Mouse (Mus musculus): ENCODE data around the gene Trappc6a. TPM values are rescaled to one million over a fixed set of nuclear protein-coding genes. Genes with fewer than 3 reads are reported as not detected.

Gene Trappc6a
- 93.3 TPM for polyA plus RNA-seq (2014; fragmentation: Illumina TruSeq; extraction: RNeasy Lipid Tissue Mini Kit (QIAGEN cat#74804); ENCODE audit: low read depth, low replicate concordance)

GRCm38 (mm10) chr7:19508150-19508923, at the start of gene Trappc6a, which contains the start of gene Bloc1s3:
Gene Trappc6a (plus strand): TSS chr7:19508395.
Gene Bloc1s3 (minus strand): TSS chr7:19508367.

DNA sequence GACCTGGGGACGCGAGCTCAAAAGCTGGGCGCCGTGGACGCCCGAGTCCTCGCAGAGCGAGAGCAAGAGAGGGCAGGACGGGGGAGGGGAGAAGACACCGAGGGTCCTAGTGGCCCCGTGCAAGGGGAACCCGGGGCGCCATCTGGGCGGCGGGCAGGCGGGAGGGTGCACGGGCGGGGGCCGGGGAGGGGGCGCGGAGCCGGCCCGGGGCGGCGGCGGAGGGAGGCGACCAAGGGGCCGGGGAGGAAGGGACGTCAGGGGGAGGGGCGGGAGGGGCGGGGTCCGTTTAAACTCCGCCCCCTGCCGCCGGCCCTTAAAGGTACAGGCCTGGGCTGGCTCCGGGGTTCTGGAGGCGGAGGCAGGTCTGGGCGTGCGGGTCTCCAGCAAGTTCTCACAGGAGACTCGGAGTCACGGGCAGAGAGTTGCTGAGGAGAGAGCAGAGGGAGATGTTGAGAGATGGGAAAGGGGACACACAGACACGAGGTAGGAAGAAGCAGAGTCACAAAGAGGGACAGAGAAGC, 49.5 kb upstream of the Trappc6a start, which contains the start of gene Mark4:
Gene Mark4 (minus strand): TSS at position 231 of the 521 bp plus-strand sequence.

GRCm38 (mm10) chr7:19462884-19463381, 45.3 kb upstream of the Trappc6a start, which contains the start of gene Exoc3l2:
Gene Exoc3l2 (plus strand): TSS chr7:19463331.

GRCm38 (mm10) chr7:19517652-19518365, 9.6 kb downstream of the Trappc6a start, which contains the start of gene Nkpd1:
Gene Nkpd1 (plus strand): TSS chr7:19517838.

GRCm38 (mm10) chr7:19562643-19563410, 54.6 kb downstream of the Trappc6a start, which contains the start of gene Ppp1r37:
Gene Ppp1r37 (minus strand): TSS chr7:19563076.

Other genes with a start within 250 kb of the Trappc6a start
- 45.6 TPM for gene Vasp, start 236.6 kb upstream of the Trappc6a start, polyA plus RNA-seq (2014; fragmentation: Illumina TruSeq; extraction: RNeasy Lipid Tissue Mini Kit (QIAGEN cat#74804); ENCODE audit: low read depth, low replicate concordance)
- gene Ppm1n, start 228.3 kb upstream of the Trappc6a start, polyA plus RNA-seq (2014; fragmentation: Illumina TruSeq; extraction: RNeasy Lipid Tissue Mini Kit (QIAGEN cat#74804); ENCODE audit: low read depth, low replicate concordance) = not detected
- 18.4 TPM for gene Rtn2, start 225.8 kb upstream of the Trappc6a start, polyA plus RNA-seq (2014; fragmentation: Illumina TruSeq; extraction: RNeasy Lipid Tissue Mini Kit (QIAGEN cat#74804); ENCODE audit: low read depth, low replicate concordance)
- gene Fosb, start 198.3 kb upstream of the Trappc6a start, polyA plus RNA-seq (2014; fragmentation: Illumina TruSeq; extraction: RNeasy Lipid Tissue Mini Kit (QIAGEN cat#74804); ENCODE audit: low read depth, low replicate concordance) = 4.7 TPM
- 41.4 TPM for gene Ercc1, start 163.6 kb upstream of the Trappc6a start, polyA plus RNA-seq (2014; fragmentation: Illumina TruSeq; extraction: RNeasy Lipid Tissue Mini Kit (QIAGEN cat#74804); ENCODE audit: low read depth, low replicate concordance)
- 11.6 TPM for gene Cd3eap, start 148.9 kb upstream of the Trappc6a start, polyA plus RNA-seq (2014; fragmentation: Illumina TruSeq; extraction: RNeasy Lipid Tissue Mini Kit (QIAGEN cat#74804); ENCODE audit: low read depth, low replicate concordance)
- 14.2 TPM for gene Ppp1r13l, start 148.6 kb upstream of the Trappc6a start, polyA plus RNA-seq (2014; fragmentation: Illumina TruSeq; extraction: RNeasy Lipid Tissue Mini Kit (QIAGEN cat#74804); ENCODE audit: low read depth, low replicate concordance)
- 18.9 TPM for gene Ercc2, start 126.4 kb upstream of the Trappc6a start, polyA plus RNA-seq (2014; fragmentation: Illumina TruSeq; extraction: RNeasy Lipid Tissue Mini Kit (QIAGEN cat#74804); ENCODE audit: low read depth, low replicate concordance)
- gene Klc3, start 104.3 kb upstream of the Trappc6a start, polyA plus RNA-seq (2014; fragmentation: Illumina TruSeq; extraction: RNeasy Lipid Tissue Mini Kit (QIAGEN cat#74804); ENCODE audit: low read depth, low replicate concordance) = 21.0 TPM
- 2.2 TPM for gene Ckm, start 103.6 kb upstream of the Trappc6a start, polyA plus RNA-seq (2014; fragmentation: Illumina TruSeq; extraction: RNeasy Lipid Tissue Mini Kit (QIAGEN cat#74804); ENCODE audit: low read depth, low replicate concordance)
- gene Mark4, start 49.6 kb upstream of the Trappc6a start, polyA plus RNA-seq (2014; fragmentation: Illumina TruSeq; extraction: RNeasy Lipid Tissue Mini Kit (QIAGEN cat#74804); ENCODE audit: low read depth, low replicate concordance) = 15.0 TPM
- 4.9 TPM for gene Exoc3l2, start 45.1 kb upstream of the Trappc6a start, polyA plus RNA-seq (2014; fragmentation: Illumina TruSeq; extraction: RNeasy Lipid Tissue Mini Kit (QIAGEN cat#74804); ENCODE audit: low read depth, low replicate concordance)
- gene Bloc1s3, start within 50 bp of the Trappc6a start, polyA plus RNA-seq (2014; fragmentation: Illumina TruSeq; extraction: RNeasy Lipid Tissue Mini Kit (QIAGEN cat#74804); ENCODE audit: low read depth, low replicate concordance) = 5.4 TPM
- gene Nkpd1, start 9.4 kb downstream of the Trappc6a start, polyA plus RNA-seq (2014; fragmentation: Illumina TruSeq; extraction: RNeasy Lipid Tissue Mini Kit (QIAGEN cat#74804); ENCODE audit: low read depth, low replicate concordance) = 0.21 TPM
- 83.9 TPM for gene Ppp1r37, start 54.7 kb downstream of the Trappc6a start, polyA plus RNA-seq (2014; fragmentation: Illumina TruSeq; extraction: RNeasy Lipid Tissue Mini Kit (QIAGEN cat#74804); ENCODE audit: low read depth, low replicate concordance)
- 1.5 TPM for gene Zfp296, start 68.9 kb downstream of the Trappc6a start, polyA plus RNA-seq (2014; fragmentation: Illumina TruSeq; extraction: RNeasy Lipid Tissue Mini Kit (QIAGEN cat#74804); ENCODE audit: low read depth, low replicate concordance)
- gene Gemin7, start 69.2 kb downstream of the Trappc6a start, polyA plus RNA-seq (2014; fragmentation: Illumina TruSeq; extraction: RNeasy Lipid Tissue Mini Kit (QIAGEN cat#74804); ENCODE audit: low read depth, low replicate concordance) = 42.4 TPM
- 40.3 TPM for gene Clasrp, start 96.1 kb downstream of the Trappc6a start, polyA plus RNA-seq (2014; fragmentation: Illumina TruSeq; extraction: RNeasy Lipid Tissue Mini Kit (QIAGEN cat#74804); ENCODE audit: low read depth, low replicate concordance)
- 12.3 TPM for gene Relb, start 121.0 kb downstream of the Trappc6a start, polyA plus RNA-seq (2014; fragmentation: Illumina TruSeq; extraction: RNeasy Lipid Tissue Mini Kit (QIAGEN cat#74804); ENCODE audit: low read depth, low replicate concordance)
- 73.8 TPM for gene Clptm1, start 156.6 kb downstream of the Trappc6a start, polyA plus RNA-seq (2014; fragmentation: Illumina TruSeq; extraction: RNeasy Lipid Tissue Mini Kit (QIAGEN cat#74804); ENCODE audit: low read depth, low replicate concordance)
- gene Apoc2, start 169.5 kb downstream of the Trappc6a start, polyA plus RNA-seq (2014; fragmentation: Illumina TruSeq; extraction: RNeasy Lipid Tissue Mini Kit (QIAGEN cat#74804); ENCODE audit: low read depth, low replicate concordance) = 2.8 TPM
- gene Gm44805, start 173.0 kb downstream of the Trappc6a start, polyA plus RNA-seq (2014; fragmentation: Illumina TruSeq; extraction: RNeasy Lipid Tissue Mini Kit (QIAGEN cat#74804); ENCODE audit: low read depth, low replicate concordance) = not detected
- 4.9 TPM for gene Apoc4, start 173.1 kb downstream of the Trappc6a start, polyA plus RNA-seq (2014; fragmentation: Illumina TruSeq; extraction: RNeasy Lipid Tissue Mini Kit (QIAGEN cat#74804); ENCODE audit: low read depth, low replicate concordance)
- 298 TPM for gene Apoc1, start 184.3 kb downstream of the Trappc6a start, polyA plus RNA-seq (2014; fragmentation: Illumina TruSeq; extraction: RNeasy Lipid Tissue Mini Kit (QIAGEN cat#74804); ENCODE audit: low read depth, low replicate concordance)
- gene Apoe, start 190.8 kb downstream of the Trappc6a start, polyA plus RNA-seq (2014; fragmentation: Illumina TruSeq; extraction: RNeasy Lipid Tissue Mini Kit (QIAGEN cat#74804); ENCODE audit: low read depth, low replicate concordance) = 3,823 TPM
- gene Tomm40, start 207.0 kb downstream of the Trappc6a start, polyA plus RNA-seq (2014; fragmentation: Illumina TruSeq; extraction: RNeasy Lipid Tissue Mini Kit (QIAGEN cat#74804); ENCODE audit: low read depth, low replicate concordance) = 50.1 TPM
- gene Nectin2, start 242.1 kb downstream of the Trappc6a start, polyA plus RNA-seq (2014; fragmentation: Illumina TruSeq; extraction: RNeasy Lipid Tissue Mini Kit (QIAGEN cat#74804); ENCODE audit: low read depth, low replicate concordance) = 27.4 TPM